Mouse (Mus musculus) lung, adult 2 months (tissue): ENCODE results near the gene Kcnn3.

Experiments
- CTCF ChIP-seq: fragments of 200-500 bp; IDR thresholded peaks from 2 replicates; pipeline ENCODE4 v1.5.1; 2011; ENCODE audit warnings: mild to moderate bottlenecking, low read length, control low read depth; ENCODE audit not compliant: insufficient read depth
- POLR2A ChIP-seq: fragments of 200-500 bp; IDR thresholded peaks from 2 replicates; pipeline ENCODE4 v1.6.1; 2011; ENCODE audit warnings: low read depth, mild to moderate bottlenecking, control low read depth, low read length, borderline replicate concordance; ENCODE audit errors: extremely low read depth

GRCm38 (mm10) chr3:89491559-89491958 is 28.4 kb upstream of the Kcnn3 start:
- no peak for TF ChIP-seq POLR2A
- no peak for TF ChIP-seq CTCF
